Comparison of ENCODE assay signal across 9 mouse cellular contexts in the genomic region with DNA sequence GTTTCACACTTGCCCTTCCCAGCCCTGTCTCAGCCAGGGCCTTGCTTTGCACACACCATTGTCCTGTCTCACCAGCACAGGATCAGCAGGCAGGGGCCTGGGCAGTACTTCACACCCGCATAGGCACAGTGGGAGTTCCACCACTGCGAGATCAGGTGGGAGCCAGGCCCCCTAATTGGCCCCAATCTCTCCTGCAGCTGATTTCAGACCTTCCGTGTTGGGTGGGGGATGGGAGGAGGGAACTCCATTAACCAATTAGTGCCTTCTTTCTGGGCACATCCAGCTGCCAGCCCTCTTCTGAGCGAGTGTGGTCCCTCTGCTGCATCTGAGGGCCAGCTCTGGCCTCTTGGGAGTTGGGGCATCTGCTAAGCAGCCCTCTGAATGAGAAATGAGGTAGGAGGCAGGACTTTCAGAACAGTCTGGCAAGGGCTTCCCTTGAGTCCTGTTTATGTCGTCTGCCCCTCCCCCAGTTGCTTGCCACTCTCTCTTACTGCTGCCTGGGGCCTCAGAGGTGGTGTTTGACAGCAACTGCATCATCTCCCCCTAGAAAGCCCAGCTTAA. TPM values are rescaled to one million over a fixed set of nuclear protein-coding genes. Genes with fewer than 3 reads are reported as not detected.
DNase-seq lines count a peak whose midpoint lies in the region; ATAC-seq and TF ChIP-seq lines count a peak whose summit lies in the region.
"Had no signal": no experiment of that assay in that cellular context is flagged by ENCODE, and none has a peak within 500 bp of the region (broad histone marks: within the 10 kb centered on the region; RNA-seq: fewer than 3 reads in every experiment).

No protein-coding gene starts in this region.

- peak overlapping the region; percentile 82 for H3K27ac ChIP-seq in hindbrain, embryonic 11.5 days (ENCODE audit: low read depth, low read length)
- H3K27ac ChIP-seq in midbrain, embryonic 14.5 days (replicated peaks; ENCODE audit: low read depth, low read length), result peak overlapping the region; percentile 66
- no peak overlapping the region for H3K27ac ChIP-seq in layer of hippocampus, adult 2 months
- H3K27ac ChIP-seq: liver, embryonic 13.5 days had no signal

- H3K4me3 ChIP-seq in hindbrain, embryonic 11.5 days (ENCODE audit: low read depth, low read length), result no peak overlapping the region
- no peak overlapping the region for H3K4me3 ChIP-seq in midbrain, embryonic 14.5 days (replicated peaks; ENCODE audit: low read depth, low read length)
- no peak overlapping the region for H3K4me3 ChIP-seq in layer of hippocampus, adult 2 months
- H3K4me3 ChIP-seq: liver, embryonic 13.5 days had no signal

- peaks cover 9% of the 10 kb centered on the region for H3K4me1 ChIP-seq in hindbrain, embryonic 11.5 days (replicated peaks; ENCODE audit: control insufficient read depth, insufficient read depth, low read length)
- H3K4me1 ChIP-seq in midbrain, embryonic 14.5 days (ENCODE audit: control insufficient read depth, insufficient read depth, low read length), result peaks cover 59% of the 10 kb centered on the region

- 4% methylated on average over 5 of the region's 5 CpGs for WGBS in hindbrain, embryonic 11.5 days
- WGBS in midbrain, embryonic 14.5 days, result 4% methylated on average over 5 of the region's 5 CpGs

- peak; percentile 88 for DNase-seq in MN1 (ENCODE audit: low spot score)
- DNase-seq in embryo, embryonic 11 days, result peak; percentile 70
- peak; percentile 75 for DNase-seq in hindbrain, embryonic 11.5 days (ENCODE audit: low spot score)
- DNase-seq in midbrain, embryonic 14.5 days, result peak; percentile 82
- no peak for DNase-seq in layer of hippocampus, adult 2 months (ENCODE audit: low spot score in 2 of 2)
- DNase-seq in right cerebral cortex, adult 18-20 months, result no peak
- no peak for DNase-seq in frontal cortex, postnatal 14 days (ENCODE audit: low spot score in 2 of 2)
- DNase-seq: liver, embryonic 13.5 days had no signal

- H3K27me3 ChIP-seq in hindbrain, embryonic 11.5 days (ENCODE audit: control insufficient read depth, insufficient read depth, low read length), result no peaks in the 10 kb centered on the region
- no peaks in the 10 kb centered on the region for H3K27me3 ChIP-seq in midbrain, embryonic 14.5 days (ENCODE audit: control insufficient read depth, insufficient read depth, low read length)

- no peak overlapping the region for H3K9ac ChIP-seq in hindbrain, embryonic 11.5 days (ENCODE audit: low read depth, low read length)
- H3K9ac ChIP-seq in midbrain, embryonic 14.5 days (replicated peaks; ENCODE audit: low read length), result no peak overlapping the region
- H3K9ac ChIP-seq: liver, embryonic 13.5 days had no signal

- no peak for TF ChIP-seq CTCF in layer of hippocampus, adult 2 months (conservative IDR thresholded peaks at IDR 0.05)

- no peaks in the 10 kb centered on the region for H3K9me3 ChIP-seq in hindbrain, embryonic 11.5 days (ENCODE audit: control insufficient read depth, low read length)
- H3K9me3 ChIP-seq in midbrain, embryonic 14.5 days (ENCODE audit: control insufficient read depth, low read length), result no peaks in the 10 kb centered on the region
- H3K9me3 ChIP-seq: liver, embryonic 13.5 days had no signal

- H3K36me3 ChIP-seq in hindbrain, embryonic 11.5 days (ENCODE audit: control insufficient read depth, insufficient read depth, low read length), result no peaks in the 10 kb centered on the region
- H3K36me3 ChIP-seq in midbrain, embryonic 14.5 days (ENCODE audit: control insufficient read depth, insufficient read depth, low read length), result peaks cover 25% of the 10 kb centered on the region
- H3K36me3 ChIP-seq: liver, embryonic 13.5 days had no signal

- H3K4me2 ChIP-seq in hindbrain, embryonic 11.5 days (replicated peaks; ENCODE audit: low read depth, low read length), result no peak overlapping the region
- peak overlapping the region; percentile 6; the same call in 1 of the 2 replicates for H3K4me2 ChIP-seq in midbrain, embryonic 14.5 days (ENCODE audit: low read length)
- H3K4me2 ChIP-seq: liver, embryonic 13.5 days had no signal

- peak; percentile 86 for ATAC-seq in hindbrain, embryonic 11.5 days (ENCODE audit: low FRiP score)
- ATAC-seq in midbrain, embryonic 14.5 days (ENCODE audit: low FRiP score, low TSS enrichment), result peak; percentile 78
- ATAC-seq: Patski had no signal

RNA-seq across cellular contexts. Expression of a gene that starts 12.3 kb away (rescaled TPM):
- polyA plus RNA-seq in hindbrain, embryonic 11.5 days (2014; fragmentation: Nextera tagmentation; extraction: Ambion mirVana), result 45.9 and 68.9 TPM in 2 replicates
- 36.9 and 65.3 TPM in 2 replicates for polyA plus RNA-seq in midbrain, embryonic 14.5 days (2014; fragmentation: Nextera tagmentation; extraction: Ambion mirVana)
- 10 to 100 TPM; 71.8 to 73.9 TPM for total RNA-seq in layer of hippocampus, adult 2 months (2021)

RNA-seq across cellular contexts. Expression of a gene that starts 24.7 kb away (rescaled TPM):
- polyA plus RNA-seq in hindbrain, embryonic 11.5 days (2014; fragmentation: Nextera tagmentation; extraction: Ambion mirVana), result 1.3 TPM in 2 replicates
- 1.1 and 1.3 TPM in 2 replicates for polyA plus RNA-seq in midbrain, embryonic 14.5 days (2014; fragmentation: Nextera tagmentation; extraction: Ambion mirVana)
- total RNA-seq in layer of hippocampus, adult 2 months (2021), result 1 to 10 TPM; 6.3 to 6.4 TPM

RNA-seq across cellular contexts. Expression of a gene that starts 53.5 kb away (rescaled TPM):
- polyA plus RNA-seq in hindbrain, embryonic 11.5 days (2014; fragmentation: Nextera tagmentation; extraction: Ambion mirVana), result 58.5 and 65.3 TPM in 2 replicates
- 38.2 and 48.6 TPM in 2 replicates for polyA plus RNA-seq in midbrain, embryonic 14.5 days (2014; fragmentation: Nextera tagmentation; extraction: Ambion mirVana)
- 10 to 100 TPM; 64.0 to 71.1 TPM for total RNA-seq in layer of hippocampus, adult 2 months (2021)

Comparison
In these comparisons a context has a peak if more than half of its experiments do, and no peak if none do; other contexts are left out.
1. DNase-seq: peak in MN1 (single experiment), embryo, embryonic 11 days (single experiment), hindbrain, embryonic 11.5 days (single experiment) and midbrain, embryonic 14.5 days (single experiment); none in layer of hippocampus, adult 2 months (0 of 2), right cerebral cortex, adult 18-20 months (single experiment) and frontal cortex, postnatal 14 days (0 of 2).